Mouse (Mus musculus) lung, postnatal 25 days (tissue): ENCODE measurements around the gene Enc1.

ENCODE experiments used
- DNase-seq: peaks from one replicate; pipeline ENCODE4 v3.0.0; 2022; ENCODE audit warnings: low spot score

Gene Enc1

DNA sequence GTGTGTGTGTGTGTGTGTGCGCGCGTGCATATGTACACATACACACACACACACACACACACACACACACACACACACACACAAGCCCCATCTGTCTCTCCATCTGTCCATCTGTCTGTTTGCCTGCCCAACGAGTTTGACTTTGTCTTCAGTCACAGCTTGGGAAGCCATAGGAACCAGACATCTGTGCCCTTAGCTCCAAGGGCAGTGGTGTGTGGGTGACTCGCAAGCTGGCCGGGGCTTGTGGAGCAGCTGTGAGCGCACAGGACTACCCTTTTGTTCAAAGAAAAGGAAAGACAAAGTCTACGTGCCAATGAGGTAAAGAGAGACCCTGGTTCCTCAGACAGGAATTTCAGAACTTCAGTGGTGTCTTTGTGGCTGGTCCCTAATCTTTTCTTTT lies 51.1 kb downstream of the Enc1 start:
- DNase-seq, result no peak

DNA sequence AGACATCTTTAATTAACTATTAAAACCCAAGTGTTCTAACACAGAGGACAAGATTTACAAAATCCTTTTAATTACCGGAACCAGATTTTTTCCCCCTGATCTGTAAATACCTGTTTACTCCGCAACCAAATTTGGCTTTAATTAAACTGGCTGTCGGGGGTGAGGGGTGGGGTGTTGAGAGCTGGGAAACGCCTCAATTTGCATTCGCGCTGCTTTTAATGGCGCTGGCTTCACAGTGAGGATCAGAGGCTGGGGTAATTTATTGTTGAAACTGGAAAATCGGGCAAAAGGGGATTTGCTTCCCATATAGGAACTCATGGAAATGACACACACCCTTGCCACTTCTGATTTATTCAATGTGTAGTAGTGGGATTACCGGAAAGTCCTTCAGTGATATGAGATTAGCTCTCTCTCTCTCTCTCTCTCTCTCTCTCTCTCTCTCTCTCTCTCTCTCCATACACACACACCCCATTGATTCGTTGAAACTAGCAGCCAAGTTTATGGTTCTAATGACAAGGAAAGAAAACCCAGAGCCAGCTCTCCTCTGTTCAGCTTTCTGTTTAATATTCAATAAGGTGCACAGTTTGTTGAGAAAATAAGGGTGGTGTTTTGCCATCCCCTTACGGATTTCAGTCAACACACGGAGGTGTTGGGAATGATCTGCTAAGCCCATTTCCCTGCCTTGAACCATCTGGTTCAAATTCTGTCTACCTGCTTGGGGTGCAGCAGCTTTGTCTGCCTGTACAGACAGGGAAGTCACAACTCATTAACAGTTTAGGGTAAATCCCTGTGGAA lies 51.7 kb downstream of the Enc1 start:
- DNase-seq, result no peak

- peak; percentile 80 for DNase-seq
Measured at GRCm38 (mm10) chr13:97295101-97295852, 54.4 kb downstream of the Enc1 start.

DNA sequence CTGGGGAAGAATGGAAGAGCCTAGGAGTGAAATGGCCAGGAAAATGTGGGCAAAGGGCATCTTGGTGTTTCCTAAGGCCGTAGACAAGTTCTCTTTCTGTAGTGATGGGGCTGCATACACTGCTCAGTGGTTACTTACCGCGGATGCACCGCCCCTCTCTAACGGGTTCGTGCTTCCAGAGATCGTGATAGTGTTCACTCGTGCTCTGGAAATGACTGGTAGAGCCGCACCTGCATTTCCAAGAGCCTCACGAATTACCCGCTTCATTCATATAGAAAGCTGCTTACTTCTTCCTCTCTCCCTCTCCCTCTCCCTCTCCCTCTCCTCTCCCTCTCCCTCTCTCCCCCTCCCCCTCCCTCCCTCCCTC lies 54.9 kb downstream of the Enc1 start:
- no peak for DNase-seq

GRCm38 (mm10) chr13:97296281-97296680 lies 55.4 kb downstream of the Enc1 start:
- DNase-seq, result no peak

- DNase-seq, result no peak
Measured at GRCm38 (mm10) chr13:97296757-97297156, 55.9 kb downstream of the Enc1 start.

DNA sequence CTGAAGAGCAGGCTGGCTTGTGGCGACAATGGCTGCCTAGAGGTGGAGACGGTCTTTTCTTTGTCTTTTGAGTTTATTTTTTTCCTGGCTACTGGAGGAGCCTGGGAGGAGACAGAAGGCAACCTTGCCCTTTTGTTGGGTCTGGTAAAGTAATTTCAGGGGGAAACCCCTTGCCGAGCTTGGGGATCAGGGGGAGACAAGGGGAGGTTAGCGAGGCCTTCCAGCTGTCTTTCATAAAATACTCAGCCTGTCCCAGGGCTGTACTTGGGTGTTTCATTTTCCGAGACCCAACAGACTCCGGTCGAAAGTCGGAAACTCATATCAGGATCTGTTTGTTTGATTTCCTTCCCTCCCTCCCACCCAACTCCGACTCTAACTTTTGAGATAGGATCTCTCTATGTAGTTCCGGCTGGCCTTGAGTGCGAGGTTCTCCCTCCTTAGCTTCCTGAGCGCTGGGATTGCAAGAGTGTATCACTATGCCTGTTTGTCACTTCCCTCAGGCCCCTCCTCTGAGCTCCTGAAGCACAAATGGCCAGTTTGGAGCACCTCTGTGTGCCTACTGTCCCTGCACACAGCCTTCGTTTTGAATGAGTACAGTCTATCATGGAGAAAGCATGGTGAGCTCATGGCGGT lies 56.6 kb downstream of the Enc1 start:
- no peak for DNase-seq

DNA sequence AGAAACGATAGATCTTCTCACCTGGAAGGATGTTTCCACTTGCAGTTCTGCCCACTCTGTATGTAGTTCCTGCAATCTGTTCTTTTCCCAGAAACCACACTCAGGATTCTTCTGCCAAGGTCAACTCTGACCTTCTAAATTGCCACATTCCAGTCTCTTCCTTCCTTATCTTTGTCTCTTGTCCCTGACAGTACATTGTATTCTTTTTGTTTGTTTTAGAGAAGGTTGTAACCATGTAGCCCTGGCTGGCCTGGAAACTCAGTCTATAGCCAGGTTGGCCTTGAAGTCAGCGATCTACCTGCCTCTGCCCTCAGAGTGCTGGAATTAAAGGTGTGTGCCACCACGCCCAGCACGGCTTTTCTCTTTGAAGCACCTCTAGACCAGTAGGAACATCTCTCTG lies 58.0 kb downstream of the Enc1 start:
- DNase-seq, result no peak

DNA sequence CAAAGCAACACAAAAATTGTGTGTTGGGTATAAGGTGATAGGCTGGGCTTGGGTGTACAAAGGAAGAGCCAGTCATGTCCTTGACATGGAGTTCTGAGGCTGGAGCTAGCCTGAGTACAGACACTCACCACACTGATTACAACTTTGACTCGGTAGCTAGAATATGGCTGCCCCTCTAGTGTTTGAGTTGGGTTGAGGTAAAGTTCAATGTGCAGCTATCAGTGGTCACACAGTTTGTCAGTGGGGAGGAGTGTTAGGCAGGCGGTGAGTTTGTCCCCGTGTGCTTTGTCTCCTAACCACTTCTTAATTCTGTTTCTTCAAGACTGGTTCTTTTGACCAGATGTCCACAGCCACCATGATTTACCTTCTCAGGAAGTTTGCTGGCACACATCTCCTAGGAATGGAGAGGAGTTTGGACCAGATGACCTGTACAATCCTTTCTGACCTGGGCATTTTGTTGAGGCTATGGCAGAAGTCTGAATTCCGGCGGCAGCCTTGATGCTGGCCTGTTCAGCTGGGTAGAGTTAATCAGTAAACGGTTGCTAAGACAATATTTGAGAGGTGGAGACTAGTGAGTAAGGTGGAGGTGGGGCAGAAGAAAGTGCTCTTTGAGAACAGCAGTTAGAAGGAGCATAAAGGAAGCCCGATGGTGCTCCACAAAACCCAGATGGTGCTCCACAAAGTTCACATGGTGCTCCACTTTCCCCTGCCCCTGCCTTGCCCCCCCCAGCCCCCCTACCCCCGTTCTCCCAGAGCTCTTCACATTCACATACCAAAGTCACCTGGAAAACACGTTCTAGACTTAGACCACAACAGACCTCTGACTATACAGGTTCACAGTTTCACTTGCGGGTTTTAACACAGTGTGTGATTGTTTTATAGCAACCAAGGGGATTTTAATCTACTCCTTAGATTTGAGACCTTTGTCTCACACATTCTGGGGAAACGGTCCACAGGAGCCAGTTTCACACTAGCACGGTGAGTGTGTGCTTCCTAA lies 59.3 kb downstream of the Enc1 start:
- DNase-seq, result peak; percentile 59
